Mouse (Mus musculus): ENCODE measurements around the gene Lmbr1.

The Lmbr1 gene

GRCm38 (mm10) chr5:29251496-29251873 is 126.7 kb downstream of the Lmbr1 start:
- no peak for DNase-seq

DNA sequence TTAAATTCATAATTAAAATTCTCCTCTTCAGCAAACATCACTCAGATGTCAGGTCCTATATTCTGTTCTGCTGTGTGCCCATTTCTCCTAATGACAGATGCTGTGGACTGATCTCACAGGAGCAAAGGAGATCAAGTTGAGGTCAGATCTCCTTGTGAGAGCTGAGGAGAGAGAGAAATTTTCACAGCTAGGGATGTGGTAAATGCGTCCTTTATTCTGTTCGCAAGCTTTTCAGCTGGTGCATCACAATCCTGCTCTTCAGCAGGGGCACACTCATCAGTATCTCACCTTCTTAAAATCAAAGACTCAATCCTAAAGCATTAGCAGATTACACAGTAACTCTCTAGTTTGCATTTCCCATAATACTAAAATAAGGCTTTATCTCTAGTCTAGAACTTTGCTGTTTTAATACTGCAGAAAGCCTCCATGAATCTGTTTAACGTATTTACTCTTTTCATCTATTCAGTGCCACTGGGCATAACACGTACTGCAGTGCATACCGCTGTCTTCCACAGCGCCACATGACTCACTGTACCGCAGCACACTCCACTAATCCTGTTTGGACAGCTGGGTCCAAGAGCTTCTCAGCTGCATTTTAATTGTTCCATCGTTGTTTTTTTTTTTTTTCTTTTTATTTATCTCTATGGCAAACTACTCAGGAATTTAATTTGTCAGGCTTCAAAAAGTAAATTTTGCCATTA is 127.2 kb downstream of the Lmbr1 start:
- no peak for DNase-seq

DNA sequence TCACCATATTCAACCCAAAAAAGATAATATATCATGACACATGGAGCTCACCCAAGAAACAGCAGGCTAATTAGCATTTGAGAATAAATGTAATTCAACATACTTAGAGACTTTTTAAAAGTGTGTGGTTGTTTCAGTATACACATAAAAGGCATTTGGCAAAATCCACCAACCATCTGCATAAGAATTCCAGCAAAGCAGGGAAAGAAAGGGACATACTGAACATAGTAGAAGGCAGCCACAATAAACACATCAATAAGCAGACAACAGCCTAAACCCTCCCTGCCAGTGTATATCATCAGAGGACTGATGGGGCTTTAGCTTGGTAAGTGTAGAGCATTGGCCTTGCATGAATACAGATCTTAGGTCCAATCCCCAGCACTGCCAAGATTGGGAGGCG is 133.4 kb downstream of the Lmbr1 start:
- no peak for DNase-seq

DNA sequence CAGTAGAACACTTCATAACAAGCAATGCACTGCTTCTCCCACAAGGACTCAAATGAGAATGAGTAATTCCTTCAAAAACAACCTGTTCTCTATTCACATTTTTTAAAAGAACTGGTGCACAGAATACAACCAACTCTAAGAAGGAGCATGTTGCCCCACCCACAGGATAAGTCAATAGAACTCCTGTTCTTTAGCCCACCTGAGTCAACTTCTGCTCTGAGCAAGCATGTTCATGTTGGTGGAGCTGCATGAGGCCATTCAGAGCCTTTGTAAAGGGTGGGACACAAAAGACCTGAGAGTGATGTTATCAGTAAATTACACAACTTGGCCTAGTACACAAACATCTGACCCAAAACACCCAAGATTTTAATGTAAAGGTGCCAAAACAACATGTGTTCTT is 139.8 kb downstream of the Lmbr1 start:
- DNase-seq, result no peak

DNA sequence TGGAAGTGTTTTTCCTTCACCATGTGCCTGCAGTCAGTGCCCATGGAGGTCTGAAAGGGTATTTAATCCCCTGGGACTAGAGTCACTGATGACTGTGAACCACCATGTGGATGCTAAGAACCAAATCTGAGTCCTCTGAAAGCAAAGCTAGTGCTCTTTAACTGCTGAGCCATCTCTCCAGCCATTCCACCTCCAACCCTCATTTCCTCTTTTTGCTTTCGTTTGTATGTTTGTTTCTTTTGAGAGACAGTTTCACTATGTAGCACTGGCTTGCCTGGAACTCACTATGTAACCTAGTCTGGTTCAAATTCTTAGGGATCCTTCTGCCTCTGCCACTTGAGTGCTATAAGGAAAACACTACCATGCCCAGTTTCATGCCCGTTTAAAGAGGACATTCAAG is 147.7 kb downstream of the Lmbr1 start:
- no peak for DNase-seq

- no peak for DNase-seq
Measured at GRCm38 (mm10) chr5:29224089-29224488, 154.1 kb downstream of the Lmbr1 start.

GRCm38 (mm10) chr5:29217997-29218396 is 160.2 kb downstream of the Lmbr1 start:
- no peak for DNase-seq

DNA sequence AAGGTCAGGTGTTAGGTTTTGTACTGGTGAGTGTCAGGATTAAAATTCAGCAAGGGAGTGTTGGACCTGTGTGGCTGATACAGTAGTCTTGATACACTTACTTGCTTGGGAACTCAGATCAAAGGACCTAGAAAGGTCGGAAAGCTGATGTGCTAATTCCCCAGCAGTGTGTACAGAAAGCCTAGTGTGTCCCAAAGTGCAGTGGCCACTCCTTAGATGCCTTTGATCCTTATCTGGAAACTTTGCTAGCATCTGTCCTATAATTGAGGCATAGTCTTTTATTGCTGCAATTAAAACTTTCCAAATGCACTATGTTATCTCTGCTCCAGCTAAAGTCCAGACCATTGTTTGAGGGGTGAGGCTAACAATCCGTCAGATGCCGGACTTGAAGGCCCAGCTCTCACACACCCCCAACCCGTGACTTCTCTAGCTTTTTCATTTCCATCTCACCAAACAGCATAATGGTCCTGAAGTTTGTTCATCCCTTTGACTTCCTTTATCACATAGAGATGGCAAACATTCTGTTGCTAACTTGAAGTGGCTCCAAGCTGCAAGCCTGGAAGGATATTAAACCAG is 166.1 kb downstream of the Lmbr1 start:
- DNase-seq, result no peak

GRCm38 (mm10) chr5:29205690-29206089 is 172.5 kb downstream of the Lmbr1 start:
- no peak for DNase-seq

- DNase-seq, result no peak
Measured at GRCm38 (mm10) chr5:29199868-29200267, 178.3 kb downstream of the Lmbr1 start.

DNA sequence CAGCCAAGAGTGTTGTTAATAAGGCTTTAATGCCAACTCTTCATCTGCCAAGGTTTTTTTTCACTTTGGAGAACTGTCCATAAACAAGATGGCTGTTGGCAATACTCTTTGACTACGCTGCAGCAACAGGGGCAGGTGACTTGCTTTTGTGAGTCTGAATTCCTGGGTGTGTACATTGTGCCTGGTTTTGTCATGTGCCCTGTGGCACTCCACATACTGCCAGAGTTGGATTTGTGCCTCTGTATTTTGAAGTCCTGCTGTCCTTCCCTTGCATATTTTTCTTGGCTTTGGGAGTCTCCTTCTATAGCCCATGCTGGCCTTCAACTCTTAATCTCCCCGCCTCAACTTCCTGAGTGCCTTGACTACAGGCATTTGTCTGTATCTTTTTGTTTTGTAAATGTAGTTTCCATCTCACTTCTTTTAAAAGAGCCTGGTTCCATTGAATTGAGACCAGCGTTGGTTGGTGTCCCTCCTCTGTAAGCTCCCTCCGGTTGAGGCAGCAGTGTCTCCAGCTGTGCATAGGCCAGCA is 179.2 kb downstream of the Lmbr1 start:
- no peak for DNase-seq

- no peak for DNase-seq
Measured at GRCm38 (mm10) chr5:29197187-29197586, 181.0 kb downstream of the Lmbr1 start.

GRCm38 (mm10) chr5:29196264-29196658 is 181.9 kb downstream of the Lmbr1 start:
- no peak for DNase-seq

DNA sequence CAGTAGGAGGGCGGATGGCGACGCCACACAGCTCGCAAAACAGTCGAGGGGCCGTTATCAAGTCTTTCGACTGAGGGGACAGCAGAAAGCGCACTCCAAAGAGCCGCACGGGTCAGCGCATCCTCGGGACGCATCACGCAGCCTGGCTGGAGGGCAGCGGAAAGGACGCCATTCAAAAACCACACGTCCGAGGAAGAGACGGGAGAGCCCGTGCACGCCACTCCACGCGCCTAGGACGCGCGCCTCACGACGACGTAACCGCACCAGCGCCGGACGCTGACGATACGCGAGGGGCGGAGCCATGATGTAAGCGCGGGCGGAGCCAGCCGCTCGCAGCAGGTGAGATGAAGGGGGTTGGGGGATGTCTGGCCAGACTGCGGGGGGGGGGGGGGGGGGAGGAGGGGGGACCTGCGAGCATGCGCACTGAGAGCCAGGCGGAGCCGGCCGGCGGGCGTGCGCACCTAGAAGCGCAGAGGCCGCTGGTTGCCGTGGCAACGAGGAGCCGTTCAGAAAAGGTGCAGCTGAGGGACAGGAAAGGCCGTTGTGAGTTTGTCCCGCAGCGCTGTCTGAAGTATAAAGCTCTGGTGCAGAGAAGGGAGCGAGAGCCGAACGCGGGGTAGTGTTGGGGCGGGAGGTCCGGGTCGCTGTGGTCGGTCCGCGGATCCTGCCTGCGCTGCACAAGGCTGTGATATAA is 182.5 kb downstream of the Lmbr1 start, which contains the start of gene Rnf32:
Gene Rnf32 (plus strand): TSS at position 423 of the 694 bp plus-strand sequence.
- peak; percentile 87 for DNase-seq

DNA sequence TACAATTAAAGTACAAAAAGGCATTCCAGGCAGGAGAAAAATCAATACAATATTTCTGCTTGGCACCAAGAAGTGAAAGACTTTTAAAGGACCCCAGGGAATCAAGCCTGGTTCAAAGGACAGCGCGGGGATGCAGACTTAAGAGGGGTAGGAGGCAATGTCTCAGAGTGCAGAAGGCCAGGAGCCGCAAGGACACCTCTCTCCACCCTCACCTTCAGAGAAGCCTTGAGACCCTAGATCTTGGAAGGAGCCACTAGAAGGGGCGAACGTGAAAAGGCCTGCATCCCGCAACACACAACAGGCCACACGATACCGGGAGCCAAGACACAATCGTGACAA is 183.0 kb downstream of the Lmbr1 start:
- no peak for DNase-seq

DNA sequence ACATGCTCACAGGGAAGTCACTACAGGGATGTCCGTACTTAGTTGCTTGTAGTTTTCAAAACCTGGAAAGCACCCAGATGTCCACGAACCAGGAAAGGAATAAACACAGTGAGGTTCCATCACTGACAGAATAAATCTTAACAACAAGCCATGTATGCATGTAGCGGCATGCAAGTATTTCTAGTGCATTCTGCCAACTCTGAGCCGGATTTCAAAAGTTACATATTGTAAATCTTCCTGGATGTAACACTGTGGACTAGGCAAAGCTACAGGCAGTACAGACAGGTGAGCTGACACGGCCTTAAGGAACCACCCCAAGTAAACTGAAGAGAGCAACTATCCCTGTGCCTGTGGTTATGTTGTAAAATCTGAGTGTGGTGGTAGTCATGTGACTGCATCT is 191.4 kb downstream of the Lmbr1 start:
- DNase-seq, result no peak
